Mouse (Mus musculus) MEL (cell line): Measurements from ENCODE around the gene Ivd. TPM values are rescaled to one million over a fixed set of nuclear protein-coding genes. Genes with fewer than 3 reads are reported as not detected.

Experiments
- DNase-seq: peaks from one replicate; pipeline ENCODE4 v3.0.0; 2011; ENCODE audit warnings: low read depth, low spot score
- H3K27ac ChIP-seq: 2 replicates; pipeline ENCODE4 v1.5.1; 2012; ENCODE audit warnings: low read depth, mild to moderate bottlenecking, control low read depth, low read length, moderate library complexity; ENCODE audit not compliant: control insufficient read depth
- H3K27me3 ChIP-seq, 2 experiments: fragments of 150-350 bp in 1 of 2; sonication (generic) in 1 of 2; 2 replicates each; pipeline ENCODE4 v1.6.1; 2012; ENCODE audit warnings: low read length in 2 of 2, mild to moderate bottlenecking in 2 of 2, improper control_type of control experiment in 1 of 2, moderate library complexity in 1 of 2; ENCODE audit not compliant: insufficient read depth in 2 of 2, control insufficient read depth in 1 of 2
- H3K36me3 ChIP-seq, 2 experiments: 2 replicates each; pipeline ENCODE4 v1.6.1; 2012 to 2014; ENCODE audit warnings: low read length in 2 of 2, improper control_type of control experiment in 1 of 2, inconsistent platforms in 1 of 2, mild to moderate bottlenecking in 1 of 2; ENCODE audit not compliant: insufficient read depth in 2 of 2, control insufficient read depth in 1 of 2
- H3K4me1 ChIP-seq, 2 experiments: fragments of 150-350 bp in 1 of 2; sonication (generic) in 1 of 2; 2 replicates each; pipeline ENCODE4 v1.6.1; 2012; ENCODE audit warnings: low read length in 2 of 2, improper control_type of control experiment in 1 of 2, mild to moderate bottlenecking in 1 of 2; ENCODE audit not compliant: insufficient read depth in 2 of 2, control insufficient read depth in 1 of 2
- H3K4me3 ChIP-seq, 2 experiments: fragments of 150-350 bp in 1 of 2; sonication (generic) in 1 of 2; 2 replicates each; pipeline ENCODE4 v1.5.1; 2012; ENCODE audit warnings: low read depth in 2 of 2, low read length in 2 of 2, mild to moderate bottlenecking in 2 of 2, moderate library complexity in 2 of 2, control low read depth in 1 of 2, improper control_type of control experiment in 1 of 2; ENCODE audit not compliant: control insufficient read depth in 1 of 2, insufficient read depth in 1 of 2
- H3K79me2 ChIP-seq: 2 replicates; pipeline ENCODE4 v1.6.1; 2012; ENCODE audit warnings: mild to moderate bottlenecking, low read length, moderate library complexity; ENCODE audit not compliant: control insufficient read depth, poor library complexity, insufficient read depth
- H3K9ac ChIP-seq: 2 replicates; pipeline ENCODE4 v1.6.1; 2012; ENCODE audit warnings: low read depth, mild to moderate bottlenecking, control low read depth, low read length, moderate library complexity; ENCODE audit not compliant: control insufficient read depth, poor library complexity, severe bottlenecking
- H3K9me3 ChIP-seq: fragments of 150-350 bp; sonication (generic); replicated peaks from 2 replicates; pipeline ENCODE4 v1.6.1; 2012; ENCODE audit warnings: mild to moderate bottlenecking, low read length, improper control_type of control experiment, moderate library complexity; ENCODE audit not compliant: insufficient read depth
- BHLHE40 ChIP-seq: IDR thresholded peaks from 2 replicates; pipeline ENCODE4 v1.6.1; 2012; ENCODE audit warnings: low read depth, mild to moderate bottlenecking, inconsistent platforms, low read length, improper control_type of control experiment, borderline replicate concordance
- CHD1 ChIP-seq: IDR thresholded peaks from 2 replicates; pipeline ENCODE4 v1.6.1; 2012; ENCODE audit warnings: low read depth, mild to moderate bottlenecking, inconsistent platforms, low read length, improper control_type of control experiment
- CHD2 ChIP-seq: IDR thresholded peaks from 2 replicates; pipeline ENCODE4 v1.6.1; 2011; ENCODE audit warnings: low read length, improper control_type of control experiment
- CTCF ChIP-seq, 3 experiments: IDR thresholded peaks in 2 of 3; conservative IDR thresholded peaks in 1 of 3; 2 replicates each; pipeline ENCODE4 v1.5.1; 2011 to 2012; ENCODE audit warnings: low read length in 3 of 3, low read depth in 2 of 3, mild to moderate bottlenecking in 2 of 3, improper control_type of control experiment in 1 of 3, inconsistent platforms in 1 of 3, mixed read lengths in 1 of 3, moderate library complexity in 1 of 3; ENCODE audit not compliant: control insufficient read depth in 1 of 3, insufficient read depth in 1 of 3, poor library complexity in 1 of 3, severe bottlenecking in 1 of 3
- E2F4 ChIP-seq: IDR thresholded peaks from 2 replicates; pipeline ENCODE4 v1.6.1; 2011; ENCODE audit warnings: low read depth, low read length, improper control_type of control experiment, borderline replicate concordance
- ELF1 ChIP-seq: IDR thresholded peaks from 2 replicates; pipeline ENCODE4 v1.6.1; 2014; ENCODE audit warnings: low read depth, mild to moderate bottlenecking, inconsistent platforms, low read length, improper control_type of control experiment, moderate library complexity
- EP300 ChIP-seq, 2 experiments: IDR thresholded peaks; 2 replicates each; pipeline ENCODE4 v1.6.1; 2011; ENCODE audit warnings: improper control_type of control experiment in 2 of 2, low read length in 2 of 2, low read depth in 1 of 2, mild to moderate bottlenecking in 1 of 2
- GABPA ChIP-seq: IDR thresholded peaks from 2 replicates; pipeline ENCODE4 v1.6.1; 2012; ENCODE audit warnings: low read depth, mild to moderate bottlenecking, inconsistent platforms, low read length, improper control_type of control experiment, moderate library complexity
- GATA1 ChIP-seq: IDR thresholded peaks from 2 replicates; pipeline ENCODE4 v1.6.1; 2011; ENCODE audit warnings: low read depth, low read length, improper control_type of control experiment
- HCFC1 ChIP-seq: IDR thresholded peaks from 2 replicates; pipeline ENCODE4 v1.6.1; 2012; ENCODE audit warnings: low read depth, mild to moderate bottlenecking, inconsistent platforms, low read length, improper control_type of control experiment, moderate library complexity
- JUND ChIP-seq: IDR thresholded peaks from 2 replicates; pipeline ENCODE4 v1.6.1; 2011; ENCODE audit warnings: low read depth, mild to moderate bottlenecking, improper control_type of control experiment, low read length
- MAFK ChIP-seq: IDR thresholded peaks from 2 replicates; pipeline ENCODE4 v1.6.1; 2011; ENCODE audit warnings: low read depth, mild to moderate bottlenecking, low read length, improper control_type of control experiment, borderline replicate concordance
- MAX ChIP-seq: IDR thresholded peaks from 2 replicates; pipeline ENCODE4 v1.6.1; 2011; ENCODE audit warnings: low read length, improper control_type of control experiment
- MAZ ChIP-seq: IDR thresholded peaks from 2 replicates; pipeline ENCODE4 v1.6.1; 2012; ENCODE audit warnings: low read depth, mild to moderate bottlenecking, inconsistent platforms, low read length, improper control_type of control experiment
- MEF2A ChIP-seq: IDR thresholded peaks from 2 replicates; pipeline ENCODE4 v1.6.1; 2014; ENCODE audit warnings: low read depth, mild to moderate bottlenecking, inconsistent platforms, low read length, improper control_type of control experiment; ENCODE audit not compliant: poor library complexity, insufficient replicate concordance, severe bottlenecking; ENCODE audit errors: extremely low read depth
- MXI1 ChIP-seq: IDR thresholded peaks from 2 replicates; pipeline ENCODE4 v1.6.1; 2011; ENCODE audit warnings: mild to moderate bottlenecking, low read depth, low read length, improper control_type of control experiment
- MYB ChIP-seq: IDR thresholded peaks from 2 replicates; pipeline ENCODE4 v1.6.1; 2011; ENCODE audit warnings: mild to moderate bottlenecking, low read depth, low read length, improper control_type of control experiment
- MYC ChIP-seq: IDR thresholded peaks from 2 replicates; pipeline ENCODE4 v1.6.1; 2011; ENCODE audit warnings: low read depth, mild to moderate bottlenecking, low read length, improper control_type of control experiment, moderate library complexity
- NELFE ChIP-seq: IDR thresholded peaks from 2 replicates; pipeline ENCODE4 v1.6.1; 2011; ENCODE audit warnings: low read depth, low read length, improper control_type of control experiment
- NRF1 ChIP-seq: IDR thresholded peaks from 2 replicates; pipeline ENCODE4 v1.6.1; 2014; ENCODE audit warnings: low read depth, mild to moderate bottlenecking, inconsistent platforms, low read length, improper control_type of control experiment, moderate library complexity; ENCODE audit not compliant: poor library complexity, insufficient read depth, severe bottlenecking
- POLR2A ChIP-seq, 2 experiments: IDR thresholded peaks; 2 replicates each; pipeline ENCODE4 v1.6.1; 2011 to 2012; ENCODE audit warnings: low read length in 2 of 2, mild to moderate bottlenecking in 2 of 2, control low read depth in 1 of 2, improper control_type of control experiment in 1 of 2, low read depth in 1 of 2, moderate library complexity in 1 of 2; ENCODE audit not compliant: control insufficient read depth in 1 of 2, insufficient read depth in 1 of 2, poor library complexity in 1 of 2
- RAD21 ChIP-seq: IDR thresholded peaks from 2 replicates; pipeline ENCODE4 v1.6.1; 2011; ENCODE audit warnings: mild to moderate bottlenecking, low read depth, low read length, improper control_type of control experiment
- RCOR1 ChIP-seq: IDR thresholded peaks from 2 replicates; pipeline ENCODE4 v1.6.1; 2012; ENCODE audit warnings: low read depth, mild to moderate bottlenecking, inconsistent platforms, low read length, improper control_type of control experiment
- SMC3 ChIP-seq: IDR thresholded peaks from 2 replicates; pipeline ENCODE4 v1.6.1; 2011; ENCODE audit warnings: low read depth, low read length, improper control_type of control experiment
- TAL1 ChIP-seq: IDR thresholded peaks from 2 replicates; pipeline ENCODE4 v1.6.1; 2012; ENCODE audit warnings: mild to moderate bottlenecking, inconsistent platforms, low read length, moderate library complexity, mixed read lengths
- TBP ChIP-seq: IDR thresholded peaks from 2 replicates; pipeline ENCODE4 v1.8.0; 2011; ENCODE audit warnings: low read depth, low read length, improper control_type of control experiment
- UBTF ChIP-seq: IDR thresholded peaks from 2 replicates; pipeline ENCODE4 v1.6.1; 2012; ENCODE audit warnings: low read depth, mild to moderate bottlenecking, inconsistent platforms, low read length, improper control_type of control experiment, moderate library complexity, borderline replicate concordance; ENCODE audit not compliant: insufficient read depth
- USF1 ChIP-seq: IDR thresholded peaks from 2 replicates; pipeline ENCODE4 v1.6.1; 2014; ENCODE audit warnings: low read depth, mild to moderate bottlenecking, inconsistent platforms, low read length, improper control_type of control experiment, moderate library complexity
- ZC3H11A ChIP-seq: IDR thresholded peaks from 2 replicates; pipeline ENCODE4 v1.6.1; 2012; ENCODE audit warnings: low read depth, mild to moderate bottlenecking, inconsistent platforms, low read length, improper control_type of control experiment
- ZKSCAN1 ChIP-seq: IDR thresholded peaks from 2 replicates; pipeline ENCODE4 v1.6.1; 2012; ENCODE audit warnings: low read depth, mild to moderate bottlenecking, inconsistent platforms, low read length, improper control_type of control experiment, moderate library complexity
- ZMIZ1 ChIP-seq: IDR thresholded peaks from 2 replicates; pipeline ENCODE4 v1.6.1; 2012; ENCODE audit warnings: low read depth, mild to moderate bottlenecking, inconsistent platforms, low read length, improper control_type of control experiment, moderate library complexity
- ZNF384 ChIP-seq: IDR thresholded peaks from 2 replicates; pipeline ENCODE4 v1.6.1; 2012; ENCODE audit warnings: low read depth, mild to moderate bottlenecking, inconsistent platforms, low read length, improper control_type of control experiment
- polyA plus RNA-seq, 2 experiments: library from polyadenylated mRNA; stranded (reverse) in 1 of 2; unstranded in 1 of 2; fragments of >175 nt in 1 of 2; fragments of >200 nt in 1 of 2; gene quantifications; 2 replicates each; pipeline versions ENCODE4 v1.2.1 to v1.2.4; 2012; ENCODE audit warnings: low replicate concordance in 2 of 2, low read depth in 1 of 2; ENCODE audit not compliant: insufficient read length in 2 of 2, insufficient read depth in 1 of 2, missing spikeins in 1 of 2
- total RNA-seq: library from RNA; depleted of rRNA; stranded (reverse); fragments of 300-350 nt; gene quantifications from 2 replicates; pipeline ENCODE4 v1.2.3, GENCODE M21; 2012

Ivd gene
- total and polyA plus RNA-seq, 3 experiments, result 17.1 to 33.4 TPM; not detected in 1

DNA sequence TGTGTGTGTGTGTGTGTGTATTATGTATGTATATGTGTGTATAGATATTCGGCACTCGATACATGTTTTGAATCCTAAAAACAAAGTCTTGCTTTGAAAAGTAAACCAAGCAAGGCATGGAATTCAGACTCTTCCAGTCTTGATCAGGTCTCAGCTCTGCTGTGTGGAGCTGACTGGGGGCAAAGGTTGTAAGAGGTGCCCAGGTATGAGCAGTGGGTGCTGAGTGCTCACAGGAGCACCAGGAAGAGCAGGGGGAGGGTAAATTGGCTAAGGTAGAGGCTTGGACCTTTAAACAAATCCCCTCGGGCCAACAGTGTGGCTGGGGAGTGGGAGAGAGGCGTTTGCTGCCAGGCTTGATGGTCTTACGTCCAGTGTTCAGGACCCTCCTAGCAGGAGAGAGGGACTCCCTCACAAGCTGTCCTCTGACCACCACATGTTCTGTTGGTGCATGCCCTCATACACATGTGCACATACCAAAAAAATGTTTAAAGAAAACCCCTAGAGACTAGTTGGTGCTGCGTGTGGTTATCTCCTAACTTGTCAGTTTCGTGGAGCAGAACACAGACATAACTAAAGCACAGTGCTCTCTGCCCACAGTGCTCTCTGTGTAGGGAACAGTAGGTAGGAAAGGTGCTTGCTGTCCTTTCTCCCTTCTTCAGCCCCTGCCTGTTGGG is 49.0 kb downstream of the Ivd start:
- Histone ChIP-seq H3K79me2 (peaks cover 41% of the 10 kb centered on the region), H3K9me3 (no peaks in the 10 kb centered on the region), H3K27ac (no peak overlapping the region), H3K36me3 (peaks cover 0 to 3% of the 10 kb centered on the region in 2 experiments; a peak in 2 of 4 replicates), H3K4me3 (no peak overlapping the region), H3K4me1 (peaks cover 0 to 5% of the 10 kb centered on the region in 2 experiments; a peak in 3 of 4 replicates), H3K27me3 (no peaks in the 10 kb centered on the region), H3K9ac (no peak overlapping the region)
- no peak for DNase-seq
- TF ChIP-seq NELFE (no peak), UBTF (no peak), ELF1 (no peak), MYB (no peak), MAFK (no peak), JUND (no peak), CTCF (IDR thresholded peaks at IDR 0.05 in 2 of 3, conservative IDR thresholded peaks at IDR 0.05 in 1 of 3; ENCODE audit: control insufficient read depth in 1 of 3, insufficient read depth in 1 of 3, low read depth in 2 of 3, low read length in 3 of 3, poor library complexity in 1 of 3, severe bottlenecking in 1 of 3) (no peak), E2F4 (no peak), POLR2A (IDR thresholded peaks at IDR 0.05; ENCODE audit: control insufficient read depth in 1 of 2, insufficient read depth in 1 of 2, low read depth in 1 of 2, low read length in 2 of 2, poor library complexity in 1 of 2) (no peak), ZKSCAN1 (no peak), ZC3H11A (no peak), CHD1 (no peak), TAL1 (no peak), MXI1 (no peak), HCFC1 (no peak), USF1 (no peak)

DNA sequence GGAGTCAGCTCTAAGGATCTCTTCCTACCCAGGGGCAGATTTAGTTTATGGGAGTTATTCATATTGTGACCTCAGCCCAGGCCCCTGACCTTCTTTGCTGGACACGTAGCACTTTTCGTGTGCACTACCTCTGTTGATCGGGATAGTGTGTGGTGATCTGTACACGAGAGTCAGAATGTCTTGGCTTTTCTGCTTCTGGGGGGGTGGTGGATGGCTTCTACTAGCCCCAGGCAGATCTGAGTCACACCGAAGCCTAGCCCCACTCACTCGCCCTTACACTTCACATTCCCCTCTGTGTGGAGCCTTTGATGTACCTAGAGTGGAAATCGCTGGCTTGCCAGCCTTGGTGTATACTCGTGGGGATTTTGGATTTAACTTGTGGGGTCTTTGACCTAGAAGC is 51.0 kb downstream of the Ivd start:
- peaks cover 25% of the 10 kb centered on the region for H3K79me2 ChIP-seq
- H3K4me3 ChIP-seq, result no peak overlapping the region
- H3K9ac ChIP-seq, result no peak overlapping the region
- no peak for TF ChIP-seq MYC
- no peak for TF ChIP-seq POLR2A (IDR thresholded peaks at IDR 0.05; ENCODE audit: control insufficient read depth in 1 of 2, insufficient read depth in 1 of 2, low read depth in 1 of 2, low read length in 2 of 2, poor library complexity in 1 of 2)
- no peak for TF ChIP-seq ZMIZ1
- TF ChIP-seq MAZ, result no peak
- no peak for TF ChIP-seq TBP
- TF ChIP-seq CHD2, result no peak
- TF ChIP-seq EP300 (IDR thresholded peaks at IDR 0.05; ENCODE audit: low read depth in 1 of 2, low read length in 2 of 2), result no peak
- no peak for TF ChIP-seq ZKSCAN1
- TF ChIP-seq RCOR1, result no peak
- TF ChIP-seq GABPA, result no peak
- no peak for TF ChIP-seq SMC3
- no peak for TF ChIP-seq MEF2A
- no peak for TF ChIP-seq MAX
- TF ChIP-seq BHLHE40, result no peak
- TF ChIP-seq TAL1, result no peak
- no peak for TF ChIP-seq NRF1
- TF ChIP-seq GATA1, result no peak
- TF ChIP-seq ZNF384, result no peak
- no peak for TF ChIP-seq USF1
- TF ChIP-seq RAD21, result no peak
- H3K9me3 ChIP-seq, result no peaks in the 10 kb centered on the region
- H3K27ac ChIP-seq, result no peak overlapping the region
- DNase-seq, result no peak
- no peaks in the 10 kb centered on the region for H3K4me1 ChIP-seq
- H3K27me3 ChIP-seq, result no peaks in the 10 kb centered on the region
- H3K36me3 ChIP-seq, result no peaks in the 10 kb centered on the region
